Mouse (Mus musculus): Measurements from ENCODE around the gene Cyp27b1. TPM values are rescaled to one million over a fixed set of nuclear protein-coding genes. Genes with fewer than 3 reads are reported as not detected.

Gene Cyp27b1
- polyA plus RNA-seq (2015; fragmentation: Nextera tagmentation; extraction: Ambion mirVana), result 0.21 and 0.37 TPM in 2 replicates

GRCm38 (mm10) chr10:127047954-127048353, at the start of gene Cyp27b1:
TSS of gene Cyp27b1 (plus strand) at chr10:127048250.
- no peak for ATAC-seq (ENCODE audit: insufficient read depth, low FRiP score)
- peaks cover 45% of the 10 kb centered on the region for H3K27me3 ChIP-seq (ENCODE audit: control insufficient read depth, insufficient read depth, low read length)
- no peaks in the 10 kb centered on the region for H3K9me3 ChIP-seq (replicated peaks; ENCODE audit: control insufficient read depth, low read length)
- H3K9ac ChIP-seq (ENCODE audit: low read length), result peak within 1 kb of the TSS; percentile 43
- H3K27ac ChIP-seq (ENCODE audit: low read length), result no peak within 1 kb of the TSS
- peaks cover 12% of the 10 kb centered on the region for H3K4me1 ChIP-seq (ENCODE audit: control insufficient read depth, insufficient read depth, low read length)
- WGBS, result 30% methylated on average over 5 of the region's 5 CpGs
- peak within 1 kb of the TSS; percentile 51 for H3K4me2 ChIP-seq (ENCODE audit: low read depth, low read length)
- H3K36me3 ChIP-seq (ENCODE audit: control insufficient read depth, insufficient read depth, low read length), result 0 out of 2 replicates have a peak, but pooled peaks cover 2% of the 10 kb centered on the region
- peak within 1 kb of the TSS; percentile 31 for H3K4me3 ChIP-seq (replicated peaks; ENCODE audit: low read length)

GRCm38 (mm10) chr10:127000529-127000928, 47.5 kb upstream of the Cyp27b1 start, which contains the start of gene Avil:
TSS of gene Avil (plus strand) at chr10:127000709.
- no peak within 1 kb of the TSS for H3K4me2 ChIP-seq (ENCODE audit: low read depth, low read length)
- peaks cover 6% of the 10 kb centered on the region; the same call in 1 of the 2 replicates for H3K4me1 ChIP-seq (ENCODE audit: control insufficient read depth, insufficient read depth, low read length)

GRCm38 (mm10) chr10:127001297-127001696, 46.8 kb upstream of the Cyp27b1 start:
- WGBS, result 67% methylated on average over 9 of the region's 9 CpGs
- 0 out of 2 replicates have a peak overlapping the region, but pooled peaks have one; percentile 47 for H3K27ac ChIP-seq (ENCODE audit: low read length)
- no peak overlapping the region for H3K9ac ChIP-seq (ENCODE audit: low read length)
- H3K9me3 ChIP-seq (replicated peaks; ENCODE audit: control insufficient read depth, low read length), result no peaks in the 10 kb centered on the region
- no peaks in the 10 kb centered on the region for H3K27me3 ChIP-seq (ENCODE audit: control insufficient read depth, insufficient read depth, low read length)
- H3K4me2 ChIP-seq (ENCODE audit: low read depth, low read length), result no peak overlapping the region
- H3K4me3 ChIP-seq (replicated peaks; ENCODE audit: low read length), result no peak overlapping the region
- H3K4me1 ChIP-seq (ENCODE audit: control insufficient read depth, insufficient read depth, low read length), result peaks cover 6% of the 10 kb centered on the region; the same call in 1 of the 2 replicates
- peaks cover 17% of the 10 kb centered on the region; the same call in 1 of the 2 replicates for H3K36me3 ChIP-seq (ENCODE audit: control insufficient read depth, insufficient read depth, low read length)
- ATAC-seq (ENCODE audit: insufficient read depth, low FRiP score), result peak; percentile 10

More at GRCm38 (mm10) chr10:127000529-127000928, 47.5 kb upstream of the Cyp27b1 start, which contains the start of gene Avil:
- Histone ChIP-seq H3K27ac (ENCODE audit: low read length) (0 out of 2 replicates have a peak within 1 kb of the TSS, but pooled peaks have one; percentile 47), H3K36me3 (ENCODE audit: control insufficient read depth, insufficient read depth, low read length) (peaks cover 18% of the 10 kb centered on the region; the same call in 1 of the 2 replicates), H3K27me3 (ENCODE audit: control insufficient read depth, insufficient read depth, low read length) (no peaks in the 10 kb centered on the region), H3K4me3 (replicated peaks; ENCODE audit: low read length) (no peak within 1 kb of the TSS), H3K9ac (ENCODE audit: low read length) (no peak within 1 kb of the TSS), H3K9me3 (replicated peaks; ENCODE audit: control insufficient read depth, low read length) (no peaks in the 10 kb centered on the region)
- no peak for ATAC-seq (ENCODE audit: insufficient read depth, low FRiP score)
- WGBS, result 76% methylated on average over 5 of the region's 5 CpGs

- H3K4me3 ChIP-seq (replicated peaks; ENCODE audit: low read length), result no peak overlapping the region
- H3K4me1 ChIP-seq (ENCODE audit: control insufficient read depth, insufficient read depth, low read length), result peaks cover 6% of the 10 kb centered on the region; the same call in 1 of the 2 replicates
- no peak overlapping the region for H3K27ac ChIP-seq (ENCODE audit: low read length)
- peaks cover 17% of the 10 kb centered on the region; the same call in 1 of the 2 replicates for H3K36me3 ChIP-seq (ENCODE audit: control insufficient read depth, insufficient read depth, low read length)
- ATAC-seq (ENCODE audit: insufficient read depth, low FRiP score), result no peak
- H3K27me3 ChIP-seq (ENCODE audit: control insufficient read depth, insufficient read depth, low read length), result no peaks in the 10 kb centered on the region
- H3K9ac ChIP-seq (ENCODE audit: low read length), result no peak overlapping the region
- no peaks in the 10 kb centered on the region for H3K9me3 ChIP-seq (replicated peaks; ENCODE audit: control insufficient read depth, low read length)
- no peak overlapping the region for H3K4me2 ChIP-seq (ENCODE audit: low read depth, low read length)
- 71% methylated on average over 1 of the region's 1 CpGs for WGBS
These were observed 46.0 kb upstream of the Cyp27b1 start for GRCm38 (mm10) chr10:127002056-127002455.

- ATAC-seq (ENCODE audit: insufficient read depth, low FRiP score), result no peak
- no peaks in the 10 kb centered on the region for H3K9me3 ChIP-seq (replicated peaks; ENCODE audit: control insufficient read depth, low read length)
- H3K4me1 ChIP-seq (ENCODE audit: control insufficient read depth, insufficient read depth, low read length), result no peaks in the 10 kb centered on the region
- no peak overlapping the region for H3K4me2 ChIP-seq (ENCODE audit: low read depth, low read length)
- H3K36me3 ChIP-seq (ENCODE audit: control insufficient read depth, insufficient read depth, low read length), result peaks cover 11% of the 10 kb centered on the region; the same call in 1 of the 2 replicates
- H3K27ac ChIP-seq (ENCODE audit: low read length), result no peak overlapping the region
- H3K9ac ChIP-seq (ENCODE audit: low read length), result no peak overlapping the region
- WGBS, result 81% methylated on average over 5 of the region's 5 CpGs
- H3K27me3 ChIP-seq (ENCODE audit: control insufficient read depth, insufficient read depth, low read length), result no peaks in the 10 kb centered on the region
- H3K4me3 ChIP-seq (replicated peaks; ENCODE audit: low read length), result no peak overlapping the region
These were observed 45.3 kb upstream of the Cyp27b1 start for GRCm38 (mm10) chr10:127002765-127003164.

GRCm38 (mm10) chr10:127003334-127003733, 44.7 kb upstream of the Cyp27b1 start:
- WGBS, result 82% methylated on average over 8 of the region's 8 CpGs
- Histone ChIP-seq H3K4me1 (ENCODE audit: control insufficient read depth, insufficient read depth, low read length) (no peaks in the 10 kb centered on the region), H3K4me2 (ENCODE audit: low read depth, low read length) (no peak overlapping the region), H3K27me3 (ENCODE audit: control insufficient read depth, insufficient read depth, low read length) (no peaks in the 10 kb centered on the region), H3K4me3 (replicated peaks; ENCODE audit: low read length) (no peak overlapping the region), H3K9me3 (replicated peaks; ENCODE audit: control insufficient read depth, low read length) (no peaks in the 10 kb centered on the region), H3K36me3 (ENCODE audit: control insufficient read depth, insufficient read depth, low read length) (peaks cover 5% of the 10 kb centered on the region; the same call in 1 of the 2 replicates), H3K9ac (ENCODE audit: low read length) (no peak overlapping the region), H3K27ac (ENCODE audit: low read length) (no peak overlapping the region)
- ATAC-seq (ENCODE audit: insufficient read depth, low FRiP score), result no peak

GRCm38 (mm10) chr10:127003806-127004205, 44.2 kb upstream of the Cyp27b1 start:
- 78% methylated on average over 7 of the region's 7 CpGs for WGBS
- Histone ChIP-seq H3K4me1 (ENCODE audit: control insufficient read depth, insufficient read depth, low read length) (no peaks in the 10 kb centered on the region), H3K4me2 (ENCODE audit: low read depth, low read length) (no peak overlapping the region), H3K9ac (ENCODE audit: low read length) (no peak overlapping the region), H3K9me3 (replicated peaks; ENCODE audit: control insufficient read depth, low read length) (no peaks in the 10 kb centered on the region), H3K27ac (ENCODE audit: low read length) (no peak overlapping the region), H3K36me3 (ENCODE audit: control insufficient read depth, insufficient read depth, low read length) (peaks cover under 1% of the 10 kb centered on the region; the same call in 1 of the 2 replicates), H3K4me3 (replicated peaks; ENCODE audit: low read length) (no peak overlapping the region), H3K27me3 (ENCODE audit: control insufficient read depth, insufficient read depth, low read length) (no peaks in the 10 kb centered on the region)
- no peak for ATAC-seq (ENCODE audit: insufficient read depth, low FRiP score)

GRCm38 (mm10) chr10:127016488-127016887, 31.6 kb upstream of the Cyp27b1 start:
- 51% methylated on average over 5 of the region's 5 CpGs for WGBS
- no peak for ATAC-seq (ENCODE audit: insufficient read depth, low FRiP score)

GRCm38 (mm10) chr10:127017071-127017470, 31.0 kb upstream of the Cyp27b1 start:
- Histone ChIP-seq H3K36me3 (ENCODE audit: control insufficient read depth, insufficient read depth, low read length) (no peaks in the 10 kb centered on the region), H3K27ac (ENCODE audit: low read length) (no peak overlapping the region), H3K27me3 (ENCODE audit: control insufficient read depth, insufficient read depth, low read length) (no peaks in the 10 kb centered on the region), H3K4me2 (ENCODE audit: low read depth, low read length) (no peak overlapping the region), H3K4me3 (replicated peaks; ENCODE audit: low read length) (no peak overlapping the region), H3K9ac (ENCODE audit: low read length) (no peak overlapping the region), H3K9me3 (replicated peaks; ENCODE audit: control insufficient read depth, low read length) (no peaks in the 10 kb centered on the region), H3K4me1 (ENCODE audit: control insufficient read depth, insufficient read depth, low read length) (no peaks in the 10 kb centered on the region)
- 12% methylated on average over 2 of the region's 2 CpGs for WGBS
- ATAC-seq (ENCODE audit: insufficient read depth, low FRiP score), result no peak

More at GRCm38 (mm10) chr10:127016488-127016887, 31.6 kb upstream of the Cyp27b1 start:
- Histone ChIP-seq H3K4me3 (replicated peaks; ENCODE audit: low read length) (no peak overlapping the region), H3K9me3 (replicated peaks; ENCODE audit: control insufficient read depth, low read length) (no peaks in the 10 kb centered on the region), H3K9ac (ENCODE audit: low read length) (no peak overlapping the region), H3K27me3 (ENCODE audit: control insufficient read depth, insufficient read depth, low read length) (no peaks in the 10 kb centered on the region), H3K4me1 (ENCODE audit: control insufficient read depth, insufficient read depth, low read length) (no peaks in the 10 kb centered on the region), H3K36me3 (ENCODE audit: control insufficient read depth, insufficient read depth, low read length) (no peaks in the 10 kb centered on the region), H3K27ac (ENCODE audit: low read length) (no peak overlapping the region), H3K4me2 (ENCODE audit: low read depth, low read length) (no peak overlapping the region)

All from stomach, embryonic 16.5 days (tissue).